Mouse (Mus musculus) olfactory bulb, adult 2 months (tissue): ENCODE measurements around the gene Flt3.

Source experiments
- CTCF ChIP-seq: fragments of 200-500 bp; IDR thresholded peaks from 2 replicates; pipeline ENCODE4 v1.5.1; 2012; ENCODE audit warnings: low read depth, mild to moderate bottlenecking, low read length, moderate library complexity; ENCODE audit not compliant: insufficient read depth
- POLR2A ChIP-seq: fragments of 200-500 bp; IDR thresholded peaks from 2 replicates; pipeline ENCODE4 v1.6.1; 2012; ENCODE audit warnings: mild to moderate bottlenecking, low read depth, low read length, moderate library complexity; ENCODE audit not compliant: insufficient read depth

DNA sequence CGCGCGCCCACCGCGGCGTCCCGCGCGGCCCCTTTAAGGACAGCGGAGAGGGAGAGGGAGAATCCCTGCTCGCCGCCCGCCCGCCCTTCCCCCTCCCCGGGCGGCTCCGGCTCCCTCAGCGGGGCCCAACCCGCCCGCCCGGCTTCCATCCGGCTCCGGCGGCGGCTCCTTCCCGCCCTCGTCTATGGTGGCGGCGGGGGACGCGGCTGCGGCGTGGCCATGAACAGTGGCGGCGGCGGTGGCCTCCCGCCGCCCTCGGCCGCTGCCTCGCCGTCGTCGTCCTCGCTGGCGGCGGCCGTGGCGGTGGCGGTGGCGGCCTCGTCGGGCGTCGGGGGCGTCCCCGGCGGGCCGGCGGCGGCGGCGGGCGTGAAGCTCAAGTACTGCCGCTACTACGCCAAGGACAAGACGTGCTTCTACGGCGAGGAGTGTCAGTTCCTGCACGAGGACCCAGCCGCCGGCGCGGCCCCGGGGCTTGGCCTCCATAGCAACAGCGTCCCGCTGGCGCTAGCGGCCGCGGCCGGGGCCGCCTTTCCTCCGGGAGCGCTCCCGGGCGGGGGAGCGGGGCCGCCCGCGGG lies 30.2 kb upstream of the Flt3 start:
- TF ChIP-seq POLR2A (no peak), CTCF (no peak)
